In genomic region chr11:6527256-6528185, GRCm38 (mm10) we compare ENCODE assay signal across 8 mouse cellular contexts. TPM values are rescaled to one million over a fixed set of nuclear protein-coding genes. Genes with fewer than 3 reads are reported as not detected.
DNase-seq lines count a peak whose midpoint lies in the region; ATAC-seq and TF ChIP-seq lines count a peak whose summit lies in the region.

No protein-coding gene starts in this region.

- peak overlapping the region; percentile 88 for H3K27ac ChIP-seq in layer of hippocampus, adult 2 months
- no peak overlapping the region for H3K27ac ChIP-seq in bone marrow, adult 2 months (ENCODE audit: control insufficient read depth, insufficient read depth, low read depth, low read length, poor library complexity)
- peak overlapping the region; percentile 76; the same call in 1 of the 2 replicates for H3K27ac ChIP-seq in hindbrain, embryonic 12.5 days
- peak overlapping the region; percentile 82; the same call in 1 of the 2 replicates for H3K27ac ChIP-seq in midbrain, embryonic 14.5 days (replicated peaks; ENCODE audit: low read depth, low read length)

- intact Hi-C loops in left cerebral cortex, postnatal 4 days (cut with DNase I), result no loop called here

- peak overlapping the region; percentile 74 for H3K9ac ChIP-seq in hindbrain, embryonic 12.5 days
- H3K9ac ChIP-seq in midbrain, embryonic 14.5 days (replicated peaks; ENCODE audit: low read length), result peak overlapping the region; percentile 65

- TF ChIP-seq POLR2A in bone marrow, adult 2 months (IDR thresholded peaks at IDR 0.05; ENCODE audit: borderline replicate concordance, control insufficient read depth, low read depth, low read length), result no peak

- H3K27me3 ChIP-seq in hindbrain, embryonic 12.5 days, result no peaks in the 10 kb centered on the region
- H3K27me3 ChIP-seq in midbrain, embryonic 14.5 days (ENCODE audit: control insufficient read depth, insufficient read depth, low read length), result no peaks in the 10 kb centered on the region

- peaks cover 30% of the 10 kb centered on the region for H3K36me3 ChIP-seq in hindbrain, embryonic 12.5 days
- H3K36me3 ChIP-seq in midbrain, embryonic 14.5 days (ENCODE audit: control insufficient read depth, insufficient read depth, low read length), result peaks cover 24% of the 10 kb centered on the region

- H3K4me3 ChIP-seq in layer of hippocampus, adult 2 months, result peak overlapping the region; percentile 64
- H3K4me3 ChIP-seq in bone marrow, adult 2 months (replicated peaks; ENCODE audit: control insufficient read depth, low read depth, low read length), result peak overlapping the region; percentile 81
- H3K4me3 ChIP-seq in hindbrain, embryonic 12.5 days, result peak overlapping the region; percentile 55
- peak overlapping the region; percentile 59 for H3K4me3 ChIP-seq in midbrain, embryonic 14.5 days (replicated peaks; ENCODE audit: low read depth, low read length)

- no peaks in the 10 kb centered on the region for H3K9me3 ChIP-seq in hindbrain, embryonic 12.5 days (replicated peaks)
- no peaks in the 10 kb centered on the region for H3K9me3 ChIP-seq in midbrain, embryonic 14.5 days (ENCODE audit: control insufficient read depth, low read length)

- no peak for DNase-seq in layer of hippocampus, adult 2 months (ENCODE audit: low spot score in 2 of 2)
- DNase-seq in layer of hippocampus, postnatal 10 days (ENCODE audit: low spot score in 2 of 2), result no peak
- DNase-seq in midbrain, embryonic 14.5 days, result no peak
- DNase-seq in spleen, postnatal 10 days (ENCODE audit: low spot score in 2 of 2), result no peak
- no peak for DNase-seq in adrenal gland, adult (ENCODE audit: inconsistent age in 2 of 2, low spot score in 1 of 2)
- DNase-seq in left cerebral cortex, postnatal 4 days, result no peak

- peak overlapping the region; percentile 85 for H3K4me2 ChIP-seq in hindbrain, embryonic 12.5 days (replicated peaks)
- H3K4me2 ChIP-seq in midbrain, embryonic 14.5 days (ENCODE audit: low read length), result peak overlapping the region; percentile 94

- 3% methylated on average over 10 of the region's 10 CpGs for WGBS in bone marrow, adult 2 months
- 20% methylated on average over 10 of the region's 10 CpGs for WGBS in hindbrain, embryonic 12.5 days
- WGBS in midbrain, embryonic 14.5 days, result 19% methylated on average over 10 of the region's 10 CpGs

- no peak for TF ChIP-seq CTCF in layer of hippocampus, adult 2 months (conservative IDR thresholded peaks at IDR 0.05)
- no peak for TF ChIP-seq CTCF in bone marrow, adult 2 months (IDR thresholded peaks at IDR 0.05; ENCODE audit: control insufficient read depth, insufficient read depth, low read length)

- no peaks in the 10 kb centered on the region; the same call in 1 of the 2 replicates for H3K4me1 ChIP-seq in bone marrow, adult 2 months (ENCODE audit: control insufficient read depth, insufficient read depth, low read length)
- H3K4me1 ChIP-seq in hindbrain, embryonic 12.5 days, result peaks cover 22% of the 10 kb centered on the region
- peaks cover 16% of the 10 kb centered on the region; the same call in 1 of the 2 replicates for H3K4me1 ChIP-seq in midbrain, embryonic 14.5 days (ENCODE audit: control insufficient read depth, insufficient read depth, low read length)

- peak; percentile 26; the same call in 1 of the 2 replicates for ATAC-seq in hindbrain, embryonic 12.5 days (ENCODE audit: low FRiP score)
- ATAC-seq in midbrain, embryonic 14.5 days (ENCODE audit: low FRiP score, low TSS enrichment), result no peak; the same call in 1 of the 2 replicates

RNA-seq across cellular contexts. Expression of gene Myo1g, which starts 6.8 kb away (rescaled TPM):
- total RNA-seq in layer of hippocampus, adult 2 months (2021), result under 1 TPM; 0.59 to 0.91 TPM
- under 1 TPM; 0.25 to 0.49 TPM for total RNA-seq in layer of hippocampus, postnatal 10 days (2021)
- polyA plus RNA-seq in bone marrow, adult 2 months (2011; ENCODE audit: insufficient read depth, insufficient read length, low replicate concordance, missing spikeins), result 37.2 and 95.8 TPM in 2 replicates
- 0.50 and 0.70 TPM in 2 replicates for polyA plus RNA-seq in hindbrain, embryonic 12.5 days (2016; fragmentation: Nextera tagmentation; extraction: Ambion mirVana)
- polyA plus RNA-seq in midbrain, embryonic 14.5 days (2014; fragmentation: Nextera tagmentation; extraction: Ambion mirVana), result 0.15 and 0.37 TPM in 2 replicates
- total RNA-seq in left cerebral cortex, postnatal 4 days (2021), result under 1 TPM; 0.46 to 0.74 TPM

RNA-seq across cellular contexts. Expression of gene Ccm2, which starts 19.2 kb away (rescaled TPM):
- total RNA-seq in layer of hippocampus, adult 2 months (2021), result 10 to 100 TPM; 50.2 to 55.8 TPM
- 10 to 100 TPM; 52.4 to 57.9 TPM for total RNA-seq in layer of hippocampus, postnatal 10 days (2021)
- 37.1 and 52.3 TPM in 2 replicates for polyA plus RNA-seq in bone marrow, adult 2 months (2011; ENCODE audit: insufficient read depth, insufficient read length, low replicate concordance, missing spikeins)
- polyA plus RNA-seq in hindbrain, embryonic 12.5 days (2016; fragmentation: Nextera tagmentation; extraction: Ambion mirVana), result 89.5 and 95.8 TPM in 2 replicates
- 73.8 and 84.3 TPM in 2 replicates for polyA plus RNA-seq in midbrain, embryonic 14.5 days (2014; fragmentation: Nextera tagmentation; extraction: Ambion mirVana)
- total RNA-seq in left cerebral cortex, postnatal 4 days (2021), result 10 to 100 TPM; 55.6 to 58.9 TPM

RNA-seq across cellular contexts. Expression of gene Purb, which starts 51.8 kb away (rescaled TPM):
- 100 to 1,000 TPM; 234 to 240 TPM for total RNA-seq in layer of hippocampus, adult 2 months (2021)
- total RNA-seq in layer of hippocampus, postnatal 10 days (2021), result 100 to 1,000 TPM; 249 to 250 TPM
- 14.7 and 18.0 TPM in 2 replicates for polyA plus RNA-seq in bone marrow, adult 2 months (2011; ENCODE audit: insufficient read depth, insufficient read length, low replicate concordance, missing spikeins)
- 17.2 and 18.3 TPM in 2 replicates for polyA plus RNA-seq in hindbrain, embryonic 12.5 days (2016; fragmentation: Nextera tagmentation; extraction: Ambion mirVana)
- polyA plus RNA-seq in midbrain, embryonic 14.5 days (2014; fragmentation: Nextera tagmentation; extraction: Ambion mirVana), result 12.5 and 12.7 TPM in 2 replicates
- 10 to 100 TPM; 88.1 to 89.5 TPM for total RNA-seq in left cerebral cortex, postnatal 4 days (2021)
